Mouse (Mus musculus): ENCODE data around the gene Rps7.

GRCm38 (mm10) chr12:28623195-28623594 is 12.6 kb downstream of the Rps7 start, which contains the start of gene Colec11:
- TF ChIP-seq GATA1 (IDR thresholded peaks at IDR 0.05; ENCODE audit: low read length) (no peak), TAL1 (IDR thresholded peaks at IDR 0.05; ENCODE audit: low read length) (no peak)
